Mouse (Mus musculus) gastrocnemius, postnatal 14 days (tissue): Measurements from ENCODE around the gene Mtnr1b. TPM values are rescaled to one million over a fixed set of nuclear protein-coding genes. Genes with fewer than 3 reads are reported as not detected.

ENCODE experiments used
- DNase-seq: peaks from one replicate; pipeline ENCODE4 v3.0.0; 2021; ENCODE audit warnings: mixed read lengths
- intact Hi-C: fragments of 180-260 bp; cut with DNase I; formaldehyde crosslinking; loops from one replicate; pipeline ENCODE4 v1.15.1; 2025; ENCODE audit warnings: low total_unique reads
- total RNA-seq, 2 experiments: library from RNA; stranded (reverse); gene quantifications; 2 replicates each; pipeline ENCODE4 v1.2.3; 2021

The Mtnr1b gene
- total RNA-seq, 2 experiments from 2014 or later = not detected

- intact Hi-C loops = no loop called here
- no peak for DNase-seq
Measured at GRCm38 (mm10) chr9:15813002-15813911, 61.1 kb downstream of the Mtnr1b start.

- intact Hi-C loops = no loop called here
- no peak for DNase-seq
Measured at GRCm38 (mm10) chr9:15804296-15804695, 70.1 kb downstream of the Mtnr1b start.

- DNase-seq = no peak
- intact Hi-C loops = no loop called here
Measured at GRCm38 (mm10) chr9:15802413-15803027, 71.8 kb downstream of the Mtnr1b start.

- DNase-seq = no peak
- intact Hi-C loops = no loop called here
Measured at GRCm38 (mm10) chr9:15800402-15800801, 74.0 kb downstream of the Mtnr1b start.

- DNase-seq = no peak
- intact Hi-C loops = no loop called here
Measured at GRCm38 (mm10) chr9:15794408-15794807, 79.9 kb downstream of the Mtnr1b start.

- no peak for DNase-seq
- intact Hi-C loops = no loop called here
Measured at GRCm38 (mm10) chr9:15792076-15792475, 82.3 kb downstream of the Mtnr1b start.

GRCm38 (mm10) chr9:15786610-15787009, 87.7 kb downstream of the Mtnr1b start:
- DNase-seq = no peak
- intact Hi-C loops = no loop called here

GRCm38 (mm10) chr9:15786192-15786591, 88.2 kb downstream of the Mtnr1b start:
- DNase-seq = no peak
- intact Hi-C loops = no loop called here

- intact Hi-C loops = no loop called here
Measured at GRCm38 (mm10) chr9:15781936-15782335, 92.4 kb downstream of the Mtnr1b start.

GRCm38 (mm10) chr9:15774911-15775310, 99.4 kb downstream of the Mtnr1b start:
- DNase-seq = no peak

More at GRCm38 (mm10) chr9:15781936-15782335, 92.4 kb downstream of the Mtnr1b start:
- no peak for DNase-seq

More at GRCm38 (mm10) chr9:15774911-15775310, 99.4 kb downstream of the Mtnr1b start:
- intact Hi-C loops = no loop called here

Other genes with a start within 250 kb of the Mtnr1b start
- gene Deup1, start 246.6 kb downstream of the Mtnr1b start, total RNA-seq = under 1 TPM; 0.09 to 0.10 TPM
- gene Slc36a4, start 164.8 kb downstream of the Mtnr1b start, total RNA-seq = 1 to 10 TPM; 6.2 to 7.0 TPM